Mouse (Mus musculus) left cerebral cortex, adult 8-10 months (tissue): ENCODE results near the gene Olfr726. TPM values are rescaled to one million over a fixed set of nuclear protein-coding genes. Genes with fewer than 3 reads are reported as not detected.
A peak's percentile ranks its signal among the peaks of the same experiment; 100 is the strongest.

ENCODE experiments used
- DNase-seq, 2 experiments: peaks; one replicate each; pipeline ENCODE4 v3.0.0; 2022; ENCODE audit warnings: low spot score in 2 of 2
- total RNA-seq, 4 experiments: library from RNA; stranded (reverse); gene quantifications; 2 replicates each; pipeline ENCODE4 v1.2.4; 2022

The Olfr726 gene
- not detected for total RNA-seq

DNA sequence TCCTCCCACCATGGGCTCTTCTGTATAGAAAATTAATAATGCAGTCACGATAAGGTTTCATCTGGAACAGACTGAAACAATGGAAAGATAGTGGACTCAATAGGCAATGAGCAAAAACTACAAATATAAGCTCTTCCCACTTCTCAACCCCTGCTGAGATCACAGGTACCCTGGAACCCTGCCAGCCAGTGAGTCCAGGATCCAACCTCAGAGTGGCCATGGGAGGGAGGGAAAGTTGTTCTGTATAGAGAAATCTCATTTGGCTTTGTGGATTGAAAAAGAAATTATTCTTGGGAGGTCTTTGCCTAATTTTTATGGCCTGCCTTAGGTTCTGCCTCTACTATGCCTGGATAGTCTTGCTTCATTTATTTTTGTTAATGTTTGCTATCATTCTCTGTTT is at the start of gene Olfr726:
Gene Olfr726, minus strand, starts transcription at position 101 of the 400 bp plus-strand sequence.
- DNase-seq = no peak

DNA sequence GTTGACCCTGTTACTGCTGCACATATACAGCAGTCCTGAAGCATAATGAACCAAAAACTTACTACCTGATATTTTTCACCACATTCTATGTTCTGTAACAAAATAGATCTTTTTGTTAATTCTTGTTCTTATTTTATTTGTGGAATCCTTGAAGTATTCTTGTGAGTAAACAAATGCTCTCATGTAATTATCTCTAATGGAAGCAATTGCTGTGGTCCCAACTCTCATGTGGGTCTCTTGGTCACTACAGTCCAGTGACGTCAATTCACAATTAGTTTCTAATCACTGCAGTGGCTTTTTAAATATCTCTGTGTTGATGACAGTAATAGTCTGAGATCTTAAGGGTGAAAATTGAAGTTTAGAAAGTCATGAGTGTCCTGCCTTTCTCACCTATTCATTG is 32.1 kb upstream of the Olfr726 start, which contains the start of gene Olfr727:
Gene Olfr727, plus strand, starts transcription at position 301 of the 400 bp plus-strand sequence.
- DNase-seq = no peak

DNA sequence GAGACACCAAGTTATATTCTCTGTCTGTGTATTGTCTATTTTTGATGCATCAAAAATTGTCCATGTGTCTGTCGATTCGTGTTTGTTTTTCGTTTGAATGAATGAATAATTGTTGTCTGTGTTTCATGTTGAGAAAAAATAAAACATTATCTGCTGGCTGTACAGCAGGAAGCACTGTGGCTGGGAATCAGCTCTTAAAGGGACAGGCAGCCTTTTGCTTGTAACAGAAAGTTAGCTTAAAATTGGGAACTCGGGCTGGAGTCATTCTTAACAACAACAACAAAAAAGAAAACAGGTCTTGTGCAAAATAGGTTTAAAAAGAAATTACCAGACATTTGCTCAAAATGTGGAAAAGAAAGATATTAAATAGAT is 28.0 kb downstream of the Olfr726 start:
- DNase-seq = no peak

DNA sequence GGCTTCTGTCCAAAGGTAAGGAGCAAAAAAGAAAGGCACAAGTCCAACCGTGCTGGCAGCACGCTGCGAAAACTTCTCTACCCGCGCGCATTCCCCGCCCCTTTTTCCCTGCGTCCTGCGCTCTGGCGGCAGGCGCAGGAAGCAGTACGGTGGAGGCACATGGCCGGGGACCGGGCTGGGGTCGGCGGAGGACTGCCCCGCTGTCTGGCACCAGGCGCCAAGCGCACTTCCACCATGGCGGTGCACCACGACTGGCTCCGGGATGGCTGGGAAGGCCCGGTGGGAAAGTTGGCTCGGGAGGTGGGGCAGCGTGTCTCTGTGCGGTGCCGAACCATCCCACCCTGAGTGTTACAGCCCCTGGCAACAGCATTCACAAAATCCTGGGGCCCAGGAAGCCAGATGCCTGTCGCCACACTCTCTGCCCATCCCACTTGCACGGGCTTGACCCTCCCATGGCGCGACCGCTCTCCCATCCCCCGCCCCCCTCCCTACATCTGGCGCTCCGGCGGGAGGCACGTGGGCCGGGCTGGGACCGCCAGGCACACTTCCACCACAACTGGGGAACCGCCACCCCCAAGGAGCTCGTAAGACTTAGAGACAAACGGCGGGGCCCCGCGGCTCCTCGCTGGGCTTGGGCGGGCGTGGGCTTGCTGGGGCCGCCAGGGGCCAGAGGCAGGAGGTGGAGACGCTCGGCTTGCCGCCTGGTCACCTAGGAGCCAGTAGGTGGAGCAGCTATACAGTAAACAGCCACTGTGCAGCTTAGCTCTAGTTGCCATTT is 28.6 kb downstream of the Olfr726 start:
- peak; percentile 15 to 18 for DNase-seq

DNA sequence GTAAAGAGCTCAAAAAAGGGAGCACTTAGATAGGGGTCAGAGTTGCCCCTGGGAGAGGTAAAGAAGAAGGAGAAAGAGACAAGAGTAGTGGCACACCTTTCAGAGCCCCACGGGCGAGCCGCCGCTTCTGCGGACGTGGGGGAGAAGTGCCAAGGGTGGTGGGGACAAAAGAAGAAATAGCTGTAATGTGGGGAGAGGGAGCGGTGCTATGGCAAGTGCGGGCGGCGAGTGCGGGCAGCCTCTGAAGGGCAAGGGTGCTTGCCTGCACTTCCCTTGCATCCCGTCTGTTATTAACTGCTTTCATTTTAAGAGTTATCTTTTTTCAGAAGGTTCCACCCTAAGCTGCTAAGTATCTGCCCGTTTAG is 29.2 kb downstream of the Olfr726 start:
- no peak for DNase-seq

DNA sequence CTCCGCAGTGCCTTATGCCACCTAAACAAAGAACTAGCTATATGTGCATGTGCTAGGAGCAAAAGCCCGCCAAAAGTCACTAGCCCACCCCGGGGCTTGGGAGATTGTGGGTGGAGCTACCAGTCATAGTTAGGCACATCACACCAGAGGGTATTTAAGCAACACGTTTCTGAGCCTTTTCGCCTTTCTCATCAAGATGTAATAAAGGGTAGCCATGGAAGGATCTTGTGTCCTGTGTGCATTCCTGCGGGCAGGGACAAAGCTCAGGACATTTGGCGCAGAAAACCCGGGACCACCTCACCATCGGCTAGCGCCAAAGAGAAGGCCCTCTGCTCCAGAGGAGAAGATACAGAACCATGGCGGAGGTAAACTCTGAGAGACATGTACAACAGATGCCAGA is 29.6 kb downstream of the Olfr726 start:
- DNase-seq = no peak

DNA sequence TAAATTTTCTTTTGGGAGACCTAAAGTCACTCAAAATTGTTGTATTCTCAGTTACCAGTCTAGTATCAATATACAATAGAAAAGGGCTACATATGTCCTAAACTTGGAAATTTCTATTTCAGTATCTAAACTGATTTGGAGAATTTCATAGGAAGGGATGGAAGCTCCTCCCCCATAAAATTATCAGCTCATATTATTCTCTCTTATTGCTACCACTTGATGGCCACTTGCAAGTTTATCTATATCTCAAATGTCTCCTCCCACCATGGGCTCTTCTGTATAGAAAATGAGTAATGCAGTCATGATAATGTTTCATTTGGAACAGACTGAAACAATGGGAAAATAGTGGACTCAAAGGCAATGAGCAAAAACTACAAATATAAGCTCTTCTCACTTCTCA is 50.5 kb downstream of the Olfr726 start, which contains the start of gene Olfr725:
Gene Olfr725, minus strand, starts transcription at position 101 of the 400 bp plus-strand sequence.
- no peak for DNase-seq

Other genes starting within 250 kb of the Olfr726 start
- gene Olfr722, start 189.0 kb downstream of the Olfr726 start, total RNA-seq = not detected
- gene Olfr723, start 159.2 kb downstream of the Olfr726 start, total RNA-seq = not detected
- not detected for gene Olfr724, start 127.7 kb downstream of the Olfr726 start, total RNA-seq
- not detected for gene Olfr725, start 50.6 kb downstream of the Olfr726 start, total RNA-seq
- gene Olfr727, start 32.2 kb upstream of the Olfr726 start, total RNA-seq = not detected
- gene Olfr728, start 51.7 kb upstream of the Olfr726 start, total RNA-seq = not detected
- not detected for gene Olfr729, start 62.0 kb upstream of the Olfr726 start, total RNA-seq
- not detected for gene Olfr730, start 97.2 kb upstream of the Olfr726 start, total RNA-seq
- gene Olfr731, start 150.9 kb upstream of the Olfr726 start, total RNA-seq = not detected
- not detected for gene Olfr732, start 193.3 kb upstream of the Olfr726 start, total RNA-seq
- not detected for gene Olfr733, start 210.6 kb upstream of the Olfr726 start, total RNA-seq
- not detected for gene Olfr734, start 235.8 kb upstream of the Olfr726 start, total RNA-seq